Mouse (Mus musculus) midbrain, embryonic 10.5 days (tissue): ENCODE results near the gene Me3. TPM values are rescaled to one million over a fixed set of nuclear protein-coding genes. Genes with fewer than 3 reads are reported as not detected.

Experiments
- DNase-seq: peaks from one replicate; pipeline ENCODE4 v3.0.0-alpha.2; 2017; ENCODE audit warnings: low spot score
- H3K27ac ChIP-seq: fragments of 300-500 bp; sonication (generic); replicated peaks from 2 replicates; pipeline ENCODE4 v1.5.1; 2016; ENCODE audit warnings: mild to moderate bottlenecking
- H3K27me3 ChIP-seq: fragments of 300-500 bp; sonication (generic); 2 replicates; pipeline ENCODE4 v1.6.1; 2016; ENCODE audit warnings: low read depth, mild to moderate bottlenecking; ENCODE audit not compliant: poor library complexity, severe bottlenecking
- H3K36me3 ChIP-seq: fragments of 300-500 bp; sonication (generic); 2 replicates; pipeline ENCODE4 v1.6.1; 2016; ENCODE audit warnings: mild to moderate bottlenecking, moderate library complexity
- H3K4me1 ChIP-seq: fragments of 300-500 bp; sonication (generic); 2 replicates; pipeline ENCODE4 v1.6.1; 2016
- H3K4me3 ChIP-seq: fragments of 300-500 bp; sonication (generic); 2 replicates; pipeline ENCODE4 v1.5.1; 2016; ENCODE audit warnings: mild to moderate bottlenecking, moderate library complexity
- H3K9me3 ChIP-seq: fragments of 300-500 bp; sonication (generic); replicated peaks from 2 replicates; pipeline ENCODE4 v1.6.1; 2016; ENCODE audit warnings: mild to moderate bottlenecking
- WGBS: fragments of 180-500 bp; shearing (Covaris S2); methylation state at CpG from one replicate; pipeline ENCODE4 v1.1.7; 2016; 5-methylcytosine and 5-hydroxymethylcytosine counted together
- polyA plus RNA-seq: library from polyadenylated mRNA; unstranded; fragments of >200 nt; fragmentation: Nextera tagmentation; extraction: Ambion mirVana; gene quantifications from 2 replicates; pipeline ENCODE4 v1.2.1, GENCODE M21; 2016

Gene Me3
- polyA plus RNA-seq = 1.1 and 1.3 TPM in 2 replicates

GRCm38 (mm10) chr7:89632342-89633251, at the start of gene Me3:
Gene Me3, plus strand, starts transcription at chr7:89632392.
- H3K4me3 ChIP-seq = peak within 1 kb of the TSS; percentile 77
- peak within 1 kb of the TSS; percentile 82 for H3K27ac ChIP-seq
- 6% methylated on average over 49 of the region's 49 CpGs for WGBS
- DNase-seq = peak; percentile 52
- no peaks in the 10 kb centered on the region for H3K36me3 ChIP-seq
- H3K4me1 ChIP-seq = peaks cover 37% of the 10 kb centered on the region
- H3K27me3 ChIP-seq = peaks cover 43% of the 10 kb centered on the region
- no peaks in the 10 kb centered on the region for H3K9me3 ChIP-seq

GRCm38 (mm10) chr7:89590039-89590438, 42.2 kb upstream of the Me3 start:
- Histone ChIP-seq H3K4me3 (no peak overlapping the region), H3K4me1 (0 out of 2 replicates have a peak, but pooled peaks cover 3% of the 10 kb centered on the region), H3K27me3 (no peaks in the 10 kb centered on the region), H3K27ac (no peak overlapping the region), H3K36me3 (no peaks in the 10 kb centered on the region), H3K9me3 (no peaks in the 10 kb centered on the region)
- WGBS = 77% methylated on average over 5 of the region's 5 CpGs
- DNase-seq = no peak

- Histone ChIP-seq H3K4me3 (no peak overlapping the region), H3K9me3 (no peaks in the 10 kb centered on the region), H3K27me3 (no peaks in the 10 kb centered on the region), H3K27ac (no peak overlapping the region), H3K36me3 (no peaks in the 10 kb centered on the region), H3K4me1 (0 out of 2 replicates have a peak, but pooled peaks cover 3% of the 10 kb centered on the region)
- DNase-seq = no peak
- 87% methylated on average over 3 of the region's 3 CpGs for WGBS
Observed at GRCm38 (mm10) chr7:89590542-89591251, 41.5 kb upstream of the Me3 start.

GRCm38 (mm10) chr7:89595813-89596212, 36.4 kb upstream of the Me3 start:
- no peaks in the 10 kb centered on the region for H3K36me3 ChIP-seq
- no peak for DNase-seq
- H3K9me3 ChIP-seq = no peaks in the 10 kb centered on the region
- 0 out of 2 replicates have a peak, but pooled peaks cover 3% of the 10 kb centered on the region for H3K4me1 ChIP-seq
- H3K27me3 ChIP-seq = no peaks in the 10 kb centered on the region
- 85% methylated on average over 2 of the region's 2 CpGs for WGBS
- H3K27ac ChIP-seq = no peak overlapping the region
- no peak overlapping the region for H3K4me3 ChIP-seq

- H3K27ac ChIP-seq = no peak overlapping the region
- H3K36me3 ChIP-seq = no peaks in the 10 kb centered on the region
- no peaks in the 10 kb centered on the region for H3K27me3 ChIP-seq
- no peak overlapping the region for H3K4me3 ChIP-seq
- no peak for DNase-seq
- WGBS = 81% methylated on average over 8 of the region's 8 CpGs
- no peaks in the 10 kb centered on the region for H3K9me3 ChIP-seq
- H3K4me1 ChIP-seq = no peaks in the 10 kb centered on the region
Observed at GRCm38 (mm10) chr7:89605589-89606536, 26.3 kb upstream of the Me3 start.

GRCm38 (mm10) chr7:89607329-89607728, 24.9 kb upstream of the Me3 start:
- WGBS = 93% methylated on average over 6 of the region's 6 CpGs
- Histone ChIP-seq H3K27ac (no peak overlapping the region), H3K27me3 (no peaks in the 10 kb centered on the region), H3K4me1 (no peaks in the 10 kb centered on the region), H3K9me3 (no peaks in the 10 kb centered on the region), H3K4me3 (no peak overlapping the region), H3K36me3 (no peaks in the 10 kb centered on the region)
- DNase-seq = no peak

- Histone ChIP-seq H3K9me3 (no peaks in the 10 kb centered on the region), H3K4me3 (no peak overlapping the region), H3K27me3 (no peaks in the 10 kb centered on the region), H3K27ac (no peak overlapping the region), H3K4me1 (no peaks in the 10 kb centered on the region), H3K36me3 (no peaks in the 10 kb centered on the region)
- DNase-seq = no peak
- 91% methylated on average over 7 of the region's 7 CpGs for WGBS
Observed at GRCm38 (mm10) chr7:89611236-89611635, 21.0 kb upstream of the Me3 start.

- no peak for DNase-seq
- H3K4me1 ChIP-seq = no peaks in the 10 kb centered on the region
- no peaks in the 10 kb centered on the region for H3K36me3 ChIP-seq
- 92% methylated on average over 6 of the region's 6 CpGs for WGBS
- no peaks in the 10 kb centered on the region for H3K27me3 ChIP-seq
- no peak overlapping the region for H3K27ac ChIP-seq
- H3K9me3 ChIP-seq = 0 out of 2 replicates have a peak, but pooled peaks cover 3% of the 10 kb centered on the region
- H3K4me3 ChIP-seq = no peak overlapping the region
Observed at GRCm38 (mm10) chr7:89616235-89616634, 16.0 kb upstream of the Me3 start.

- Histone ChIP-seq H3K4me1 (peaks cover 17% of the 10 kb centered on the region), H3K4me3 (no peak overlapping the region), H3K9me3 (no peaks in the 10 kb centered on the region), H3K36me3 (no peaks in the 10 kb centered on the region), H3K27me3 (no peaks in the 10 kb centered on the region), H3K27ac (no peak overlapping the region)
- no peak for DNase-seq
- 87% methylated on average over 4 of the region's 4 CpGs for WGBS
Observed at GRCm38 (mm10) chr7:89623331-89623730, 8.9 kb upstream of the Me3 start.

- no peaks in the 10 kb centered on the region for H3K36me3 ChIP-seq
- no peak overlapping the region for H3K4me3 ChIP-seq
- H3K4me1 ChIP-seq = peaks cover 39% of the 10 kb centered on the region
- peaks cover 18% of the 10 kb centered on the region for H3K27me3 ChIP-seq
- peak overlapping the region; percentile 77 for H3K27ac ChIP-seq
- H3K9me3 ChIP-seq = no peaks in the 10 kb centered on the region
- no peak for DNase-seq
Observed at GRCm38 (mm10) chr7:89627393-89627792, 4.8 kb upstream of the Me3 start.

- Histone ChIP-seq H3K27me3 (peaks cover 23% of the 10 kb centered on the region), H3K9me3 (no peaks in the 10 kb centered on the region), H3K27ac (peak overlapping the region; percentile 77), H3K36me3 (no peaks in the 10 kb centered on the region), H3K4me1 (peaks cover 45% of the 10 kb centered on the region), H3K4me3 (no peak overlapping the region)
- DNase-seq = peak; percentile 68
- WGBS = 8% methylated on average over 2 of the region's 2 CpGs
Observed at GRCm38 (mm10) chr7:89628006-89628405, 4.2 kb upstream of the Me3 start.

- Histone ChIP-seq H3K9me3 (no peaks in the 10 kb centered on the region), H3K36me3 (no peaks in the 10 kb centered on the region), H3K27me3 (peaks cover 33% of the 10 kb centered on the region), H3K4me3 (no peak overlapping the region), H3K4me1 (peaks cover 47% of the 10 kb centered on the region), H3K27ac (0 out of 2 replicates have a peak overlapping the region, but pooled peaks have one; percentile 65)
- WGBS = 49% methylated on average over 4 of the region's 4 CpGs
- no peak for DNase-seq
Observed at GRCm38 (mm10) chr7:89629006-89629405, 3.2 kb upstream of the Me3 start.
